Mouse (Mus musculus): Measurements from ENCODE around the gene Ifna9. TPM values are rescaled to one million over a fixed set of nuclear protein-coding genes. Genes with fewer than 3 reads are reported as not detected.
"Not testable (repeated sequence)": the region's sequence is repeated elsewhere in the genome, so short reads cannot be mapped to it uniquely, and the experiment has no call there.

Gene Ifna9
- not detected in 2 replicates for polyA plus RNA-seq (2015; fragmentation: Nextera tagmentation; extraction: Ambion mirVana)

DNA sequence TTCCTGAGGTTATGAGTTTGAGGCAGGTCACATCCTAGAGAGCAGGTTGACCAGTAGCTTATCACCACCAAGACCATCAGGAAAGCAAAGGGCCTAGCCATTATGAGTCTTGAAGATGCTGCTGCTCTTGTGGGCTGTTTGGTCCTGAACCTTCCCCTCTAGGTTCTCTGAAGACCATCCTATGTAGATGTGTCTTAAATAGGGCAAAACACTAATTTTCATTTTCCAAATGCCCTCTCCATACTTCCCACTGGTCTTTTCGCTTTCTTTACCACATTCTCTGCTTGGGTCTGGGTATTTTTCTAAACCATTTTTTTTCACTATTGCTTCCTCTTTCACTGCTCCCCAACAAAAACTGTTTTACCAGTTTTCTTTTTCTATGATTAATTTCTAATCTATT is at the start of gene Ifna9:
Gene Ifna9, minus strand, starts transcription at position 101 of the 400 bp plus-strand sequence.
- no peaks in the 10 kb centered on the region for H3K4me1 ChIP-seq
- H3K4me2 ChIP-seq (replicated peaks), result no peak within 1 kb of the TSS
- no peaks in the 10 kb centered on the region for H3K36me3 ChIP-seq
- H3K4me3 ChIP-seq (replicated peaks), result no peak within 1 kb of the TSS
- H3K9me3 ChIP-seq (replicated peaks), result no peaks in the 10 kb centered on the region
- 92% methylated on average over 1 of the region's 1 CpGs for WGBS
- no peak for ATAC-seq (ENCODE audit: insufficient number of reproducible peaks, low FRiP score, low TSS enrichment, low read depth)
- H3K27me3 ChIP-seq, result no peaks in the 10 kb centered on the region
- no peak within 1 kb of the TSS for H3K9ac ChIP-seq
- no peak within 1 kb of the TSS for H3K27ac ChIP-seq (replicated peaks)

DNA sequence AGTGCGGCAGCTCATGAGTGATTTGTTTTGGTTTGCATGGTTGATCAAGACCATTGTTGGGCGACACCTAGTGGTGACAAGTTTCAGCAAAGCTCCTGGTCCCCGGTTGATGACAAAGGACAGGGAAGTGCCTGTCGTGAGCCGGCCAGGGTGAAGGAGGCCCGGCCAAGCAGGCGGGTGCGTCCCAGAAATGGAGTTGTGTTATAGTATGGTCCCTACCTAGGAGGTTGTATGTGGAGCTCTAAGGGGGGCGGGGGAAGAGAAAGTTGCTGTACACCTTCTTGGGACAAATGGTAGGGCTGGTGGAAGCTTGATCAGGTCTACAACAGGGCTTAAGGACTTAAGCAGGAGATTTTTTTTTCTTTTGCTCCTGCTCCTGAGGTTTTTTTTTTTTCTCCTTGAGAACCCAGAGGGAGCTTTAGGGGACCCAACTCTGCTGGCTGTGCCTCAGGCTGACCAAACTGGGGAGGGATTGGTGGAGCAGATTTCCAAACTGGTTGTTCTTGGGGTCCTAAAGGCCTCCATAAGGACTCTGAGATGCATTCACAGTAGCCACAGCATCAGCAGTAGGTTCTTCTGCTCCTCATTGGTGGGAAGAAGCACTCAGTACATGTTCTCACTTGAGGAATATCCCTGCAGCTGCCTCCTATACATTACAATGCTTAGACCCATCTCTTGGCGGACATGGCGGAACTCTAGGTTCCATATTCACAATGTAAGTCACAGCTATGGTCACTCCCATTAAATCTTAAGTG is 49.1 kb upstream of the Ifna9 start:
- Histone ChIP-seq H3K4me1 (no peaks in the 10 kb centered on the region), H3K27ac (replicated peaks) (peak overlapping the region; percentile 45; the same call in 1 of the 2 replicates), H3K9ac (0 out of 2 replicates have a peak overlapping the region, but pooled peaks have one; percentile 28), H3K4me2 (replicated peaks) (peak overlapping the region; percentile 49), H3K36me3 (no peaks in the 10 kb centered on the region), H3K4me3 (replicated peaks) (peak overlapping the region; percentile 46), H3K27me3 (no peaks in the 10 kb centered on the region), H3K9me3 (replicated peaks) (no peaks in the 10 kb centered on the region)
- ATAC-seq (ENCODE audit: insufficient number of reproducible peaks, low FRiP score, low TSS enrichment, low read depth), result peak; percentile 92
- 12% methylated on average over 11 of the region's 11 CpGs for WGBS

DNA sequence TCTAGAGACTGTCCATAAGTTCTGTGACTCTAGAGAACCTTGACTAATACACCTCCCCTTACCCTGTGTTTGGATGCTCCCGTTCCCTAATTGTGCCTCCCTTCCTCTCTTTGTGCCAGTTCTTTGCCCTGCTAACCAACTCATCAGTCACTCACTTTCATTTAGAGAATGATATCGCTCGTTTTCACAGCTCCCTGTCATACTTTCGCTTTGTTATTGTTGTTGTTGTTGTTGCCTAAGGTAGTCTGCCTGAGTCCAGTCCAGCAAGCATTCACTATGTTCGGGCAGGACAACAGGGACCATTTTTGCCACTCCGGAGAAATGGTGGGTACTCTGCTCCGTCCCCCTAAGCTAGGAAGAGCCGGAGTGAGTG is 48.5 kb upstream of the Ifna9 start:
- Histone ChIP-seq H3K4me1 (no peaks in the 10 kb centered on the region), H3K4me2 (replicated peaks) (peak overlapping the region; percentile 49), H3K9me3 (replicated peaks) (no peaks in the 10 kb centered on the region), H3K27me3 (no peaks in the 10 kb centered on the region), H3K27ac (replicated peaks) (no peak overlapping the region), H3K4me3 (replicated peaks) (peak overlapping the region; percentile 46), H3K9ac (0 out of 2 replicates have a peak overlapping the region, but pooled peaks have one; percentile 28), H3K36me3 (no peaks in the 10 kb centered on the region)
- WGBS, result 59% methylated on average over 8 of the region's 8 CpGs
- no peak for ATAC-seq (ENCODE audit: insufficient number of reproducible peaks, low FRiP score, low TSS enrichment, low read depth)

DNA sequence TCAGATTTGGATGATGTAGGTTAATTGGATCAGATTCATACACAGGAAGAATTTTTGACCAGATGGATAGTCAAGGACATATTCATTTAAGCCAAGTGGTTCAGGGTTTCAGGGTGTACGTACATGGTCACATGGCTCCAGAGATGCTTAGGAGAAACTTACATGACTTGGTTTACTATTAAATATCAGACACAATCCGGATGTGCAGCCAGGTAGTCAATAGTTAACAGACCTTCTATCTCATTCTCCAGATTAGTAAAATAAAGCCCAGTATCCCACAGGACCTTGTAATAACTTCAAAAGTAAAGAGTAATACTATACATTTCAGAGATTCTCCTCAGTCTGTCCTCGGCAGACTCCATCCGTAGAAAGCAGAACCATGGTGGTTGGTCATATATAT is 42.1 kb upstream of the Ifna9 start, which contains the start of gene C87499:
Gene C87499, minus strand, starts transcription at position 101 of the 400 bp plus-strand sequence.
- no peak within 1 kb of the TSS for H3K4me3 ChIP-seq (replicated peaks)
- H3K27me3 ChIP-seq, result no peaks in the 10 kb centered on the region
- H3K36me3 ChIP-seq, result no peaks in the 10 kb centered on the region
- H3K4me1 ChIP-seq, result no peaks in the 10 kb centered on the region
- H3K9ac ChIP-seq, result no peak within 1 kb of the TSS
- no peak within 1 kb of the TSS for H3K27ac ChIP-seq (replicated peaks)
- WGBS, result 87% methylated on average over 4 of the region's 4 CpGs
- no peak for ATAC-seq (ENCODE audit: insufficient number of reproducible peaks, low FRiP score, low TSS enrichment, low read depth)
- no peaks in the 10 kb centered on the region for H3K9me3 ChIP-seq (replicated peaks)
- H3K4me2 ChIP-seq (replicated peaks), result no peak within 1 kb of the TSS

DNA sequence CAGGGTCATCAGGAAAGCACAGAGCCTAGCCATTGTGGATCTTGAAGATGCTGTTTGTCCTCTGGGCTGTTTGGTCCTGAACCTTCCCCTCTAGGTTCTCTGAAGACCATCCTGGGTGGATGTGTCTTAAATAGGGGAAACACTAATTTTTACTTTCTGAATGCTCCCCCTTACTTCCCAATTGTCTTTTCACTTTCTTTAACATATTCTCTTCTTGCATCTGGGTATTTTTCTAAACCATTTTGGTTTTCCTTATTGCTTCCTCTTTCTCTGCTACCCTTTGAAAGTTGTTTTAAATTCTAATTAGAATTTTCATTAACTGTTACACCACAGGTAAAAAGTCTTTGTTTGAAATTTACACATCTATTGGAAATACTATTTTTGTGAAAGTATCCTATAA is 11.1 kb upstream of the Ifna9 start, which contains the start of gene Ifna12:
Gene Ifna12, minus strand, starts transcription at position 101 of the 400 bp plus-strand sequence.
- no peak within 1 kb of the TSS for H3K4me3 ChIP-seq (replicated peaks)
- no peaks in the 10 kb centered on the region for H3K36me3 ChIP-seq
- no peak for ATAC-seq (ENCODE audit: insufficient number of reproducible peaks, low FRiP score, low TSS enrichment, low read depth)
- H3K27ac ChIP-seq (replicated peaks), result no peak within 1 kb of the TSS
- H3K4me1 ChIP-seq, result no peaks in the 10 kb centered on the region
- H3K27me3 ChIP-seq, result no peaks in the 10 kb centered on the region
- no peaks in the 10 kb centered on the region for H3K9me3 ChIP-seq (replicated peaks)
- H3K4me2 ChIP-seq (replicated peaks), result no peak within 1 kb of the TSS
- H3K9ac ChIP-seq, result no peak within 1 kb of the TSS

DNA sequence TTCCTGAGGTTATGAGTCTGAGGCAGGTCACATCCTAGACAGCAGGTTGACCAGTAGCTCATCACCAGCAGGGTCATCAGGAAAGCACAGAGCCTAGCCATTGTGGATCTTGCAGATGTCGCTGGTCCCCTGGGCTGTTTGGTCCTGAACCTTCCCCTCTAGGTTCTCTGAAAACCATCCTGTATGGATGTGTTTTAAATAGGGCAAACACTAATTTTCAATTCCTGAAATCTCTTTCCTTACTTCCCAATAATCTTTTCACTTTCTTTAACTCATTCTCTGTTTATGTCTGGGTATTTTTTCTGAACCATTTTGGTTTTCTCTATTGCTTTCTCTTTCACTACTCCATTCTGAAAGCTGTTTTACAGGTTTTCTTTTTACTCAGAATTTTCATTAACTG is 20.5 kb downstream of the Ifna9 start, which contains the start of gene Ifna14:
Gene Ifna14, minus strand, starts transcription at position 101 of the 400 bp plus-strand sequence.
- no peaks in the 10 kb centered on the region for H3K4me1 ChIP-seq
- no peaks in the 10 kb centered on the region for H3K27me3 ChIP-seq
- H3K9me3 ChIP-seq (replicated peaks), result no peaks in the 10 kb centered on the region
- H3K36me3 ChIP-seq, result no peaks in the 10 kb centered on the region
- 79% methylated on average over 1 of the region's 1 CpGs for WGBS
- H3K9ac ChIP-seq, result no peak within 1 kb of the TSS
- no peak within 1 kb of the TSS for H3K4me3 ChIP-seq (replicated peaks)
- no peak within 1 kb of the TSS for H3K27ac ChIP-seq (replicated peaks)
- H3K4me2 ChIP-seq (replicated peaks), result no peak within 1 kb of the TSS
- no peak for ATAC-seq (ENCODE audit: insufficient number of reproducible peaks, low FRiP score, low TSS enrichment, low read depth)

DNA sequence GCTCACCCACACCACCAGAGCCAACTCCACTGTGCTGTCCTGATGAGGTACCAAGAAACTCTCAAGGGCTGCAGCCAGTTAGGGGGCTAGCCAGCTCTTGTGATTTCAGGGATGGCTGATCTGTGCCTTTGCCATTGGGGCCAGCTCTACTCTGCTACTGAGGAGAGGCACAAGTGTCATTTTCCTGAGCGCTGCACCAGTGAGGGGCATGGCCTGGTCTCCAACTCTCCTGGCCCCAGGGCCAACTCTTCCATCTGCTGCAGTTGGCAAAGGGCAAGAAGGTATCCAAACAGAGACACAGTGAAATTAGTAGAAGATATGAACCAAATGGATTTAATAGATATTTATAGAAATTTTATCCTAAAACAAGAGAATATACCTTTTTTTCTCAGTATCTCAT is 30.4 kb downstream of the Ifna9 start:
- Histone ChIP-seq H3K27me3 (no peaks in the 10 kb centered on the region), H3K4me1 (no peaks in the 10 kb centered on the region), H3K9me3 (replicated peaks) (no peaks in the 10 kb centered on the region), H3K4me3 (replicated peaks) (no peak overlapping the region), H3K4me2 (replicated peaks) (no peak overlapping the region), H3K9ac (no peak overlapping the region), H3K27ac (replicated peaks) (no peak overlapping the region), H3K36me3 (no peaks in the 10 kb centered on the region)
- no peak for ATAC-seq (ENCODE audit: insufficient number of reproducible peaks, low FRiP score, low TSS enrichment, low read depth)
- 93% methylated on average over 1 of the region's 1 CpGs for WGBS

DNA sequence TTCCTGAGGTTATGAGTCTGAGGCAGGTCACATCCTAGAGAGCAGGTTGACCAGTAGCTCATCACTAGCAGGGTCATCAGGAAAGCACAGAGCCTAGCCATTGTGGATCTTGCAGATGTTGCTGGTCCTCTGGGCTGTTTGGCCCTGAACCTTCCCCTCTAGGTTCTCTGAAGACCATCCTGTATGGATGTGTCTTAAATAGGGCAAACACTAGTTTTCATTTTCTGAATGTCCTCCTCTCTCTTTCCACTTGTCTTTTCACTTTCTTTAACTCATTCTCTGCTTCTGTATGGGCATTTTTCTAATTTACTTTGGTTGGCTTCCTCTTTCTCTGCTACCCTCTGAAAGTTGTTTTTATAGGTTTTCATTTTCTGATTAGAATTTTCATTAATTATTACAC is 34.0 kb downstream of the Ifna9 start, which contains the start of gene Ifna15:
Gene Ifna15, minus strand, starts transcription at position 101 of the 400 bp plus-strand sequence.
- not testable (repeated sequence) for H3K4me1 ChIP-seq; H3K4me2 ChIP-seq (replicated peaks); H3K9ac ChIP-seq; H3K9me3 ChIP-seq (replicated peaks); H3K4me3 ChIP-seq (replicated peaks); H3K27ac ChIP-seq (replicated peaks); H3K36me3 ChIP-seq; H3K27me3 ChIP-seq; ATAC-seq (ENCODE audit: insufficient number of reproducible peaks, low FRiP score, low TSS enrichment, low read depth)

DNA sequence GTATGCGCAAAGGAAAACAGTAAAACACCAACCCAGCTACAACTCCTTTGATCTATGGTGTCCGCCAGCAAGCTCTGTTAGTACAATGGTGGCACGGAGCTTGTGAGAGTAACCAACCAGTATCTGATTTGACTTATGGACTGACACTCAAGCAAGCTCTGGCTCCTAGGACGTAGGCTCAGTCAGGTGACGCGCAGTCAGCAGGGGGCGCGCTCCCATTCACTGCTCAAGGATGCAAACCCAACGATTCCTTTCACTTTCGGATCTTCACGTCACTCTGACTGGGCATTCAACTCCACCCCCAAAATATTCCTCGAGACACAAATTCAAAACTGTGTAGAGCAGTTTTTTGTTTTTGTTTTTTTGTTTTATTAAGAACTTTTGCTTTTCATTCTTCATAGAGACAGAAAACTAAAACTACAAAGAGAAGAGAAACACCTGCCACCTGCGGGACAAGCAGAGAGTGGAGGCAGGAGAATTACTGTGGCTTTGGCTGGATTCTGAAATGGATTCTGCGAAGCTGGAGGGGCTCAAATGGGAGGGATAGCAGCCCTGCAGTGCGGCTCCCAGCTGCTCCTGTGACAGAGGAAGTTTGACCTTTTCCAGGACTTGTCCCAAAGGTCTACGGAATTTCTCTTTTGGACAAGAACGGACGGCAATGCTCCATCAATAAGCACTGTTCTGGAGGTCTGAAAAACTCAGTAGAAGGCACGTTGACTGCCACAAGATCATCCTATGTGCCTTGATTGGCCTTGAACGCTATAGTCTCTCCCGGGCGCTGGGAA is 41.8 kb downstream of the Ifna9 start:
- Histone ChIP-seq H3K4me3 (replicated peaks) (peak overlapping the region; percentile 41), H3K27me3 (no peaks in the 10 kb centered on the region), H3K9me3 (replicated peaks) (no peaks in the 10 kb centered on the region), H3K4me1 (peaks cover 4% of the 10 kb centered on the region), H3K36me3 (no peaks in the 10 kb centered on the region), H3K4me2 (replicated peaks) (peak overlapping the region; percentile 67), H3K27ac (replicated peaks) (no peak overlapping the region), H3K9ac (0 out of 2 replicates have a peak overlapping the region, but pooled peaks have one; percentile 9)
- ATAC-seq (ENCODE audit: insufficient number of reproducible peaks, low FRiP score, low TSS enrichment, low read depth), result no peak; the same call in 1 of the 2 replicates
- 23% methylated on average over 22 of the region's 22 CpGs for WGBS

DNA sequence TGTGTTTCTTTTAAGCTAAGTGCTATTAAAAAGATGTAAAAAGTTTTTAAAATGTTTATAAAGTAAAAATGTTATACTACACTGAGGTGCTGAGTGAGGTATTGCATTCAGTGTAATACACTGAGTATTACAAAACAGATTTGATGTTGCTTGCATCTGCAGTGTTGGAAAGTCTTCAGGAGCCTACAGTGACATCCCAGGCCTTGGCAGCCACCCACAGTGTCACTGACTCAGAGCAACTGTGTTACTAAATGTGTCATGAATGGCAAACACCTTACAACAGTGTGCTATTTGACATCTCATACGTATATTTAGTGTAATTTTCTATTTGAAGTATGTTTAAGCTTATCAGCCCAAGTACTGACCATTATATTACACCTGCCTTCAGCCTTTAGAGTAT is 44.2 kb downstream of the Ifna9 start:
- Histone ChIP-seq H3K4me2 (replicated peaks) (no peak overlapping the region), H3K4me3 (replicated peaks) (no peak overlapping the region), H3K27me3 (no peaks in the 10 kb centered on the region), H3K36me3 (no peaks in the 10 kb centered on the region), H3K9ac (no peak overlapping the region), H3K9me3 (replicated peaks) (no peaks in the 10 kb centered on the region), H3K27ac (replicated peaks) (no peak overlapping the region), H3K4me1 (peaks cover 4% of the 10 kb centered on the region)
- no peak for ATAC-seq (ENCODE audit: insufficient number of reproducible peaks, low FRiP score, low TSS enrichment, low read depth)
- WGBS, result 85% methylated on average over 1 of the region's 1 CpGs

DNA sequence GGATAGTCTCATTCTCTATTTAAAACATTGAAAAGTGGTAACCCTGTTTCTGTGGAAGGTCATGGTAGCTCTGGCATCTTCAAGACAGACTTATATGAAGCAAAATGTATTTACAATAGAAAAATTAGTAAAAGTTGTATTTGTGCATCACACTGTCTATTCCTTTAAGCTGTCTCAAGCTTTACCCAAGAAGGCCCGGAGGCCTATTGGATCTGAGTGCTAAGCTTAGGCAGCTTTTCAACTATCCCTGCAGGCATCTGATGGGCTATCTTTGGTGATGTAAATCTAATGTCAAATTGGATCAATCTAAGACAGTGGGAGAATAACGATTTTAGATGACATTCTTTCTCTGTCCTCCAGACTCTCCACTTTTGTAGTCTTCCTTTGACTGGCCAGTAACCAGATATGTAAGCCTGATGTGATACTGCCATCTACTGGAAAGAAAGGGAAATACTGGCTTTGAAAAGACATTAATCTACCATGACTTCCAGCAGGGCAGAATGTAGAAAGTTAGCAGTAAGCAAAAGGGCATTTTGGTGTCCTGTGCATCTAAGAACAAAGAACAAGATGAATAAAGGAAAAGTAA is 48.4 kb downstream of the Ifna9 start:
- 47% methylated on average over 2 of the region's 2 CpGs for WGBS
- Histone ChIP-seq H3K27ac (replicated peaks) (no peak overlapping the region), H3K4me1 (no peaks in the 10 kb centered on the region), H3K9me3 (replicated peaks) (no peaks in the 10 kb centered on the region), H3K36me3 (no peaks in the 10 kb centered on the region), H3K27me3 (no peaks in the 10 kb centered on the region), H3K4me2 (replicated peaks) (no peak overlapping the region), H3K4me3 (replicated peaks) (no peak overlapping the region), H3K9ac (no peak overlapping the region)
- ATAC-seq (ENCODE audit: insufficient number of reproducible peaks, low FRiP score, low TSS enrichment, low read depth), result 0 out of 2 replicates have a peak, but pooled peaks have one; percentile 34
